Mouse (Mus musculus): ENCODE measurements around the gene Gm44502. TPM values are rescaled to one million over a fixed set of nuclear protein-coding genes. Genes with fewer than 3 reads are reported as not detected.

Gene Gm44502
- polyA plus RNA-seq, 1 experiment, result 0.11 TPM

DNA sequence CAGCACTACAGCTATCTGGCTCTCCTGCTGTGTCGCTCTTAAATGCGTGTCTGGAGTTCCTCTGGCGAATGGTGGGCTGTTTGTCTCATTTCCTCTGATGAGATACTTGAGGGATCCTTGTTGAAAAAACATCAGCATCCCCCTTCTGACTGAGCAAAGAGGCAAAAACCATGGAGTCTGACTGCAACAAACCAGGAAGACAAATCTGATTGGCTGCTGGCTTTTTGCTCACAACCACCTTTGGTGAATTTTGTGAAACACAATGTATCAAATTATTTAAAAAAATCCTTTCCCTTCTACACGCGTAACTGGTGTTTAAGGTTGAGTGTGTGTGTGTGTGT is 46.9 kb upstream of the Gm44502 start:
- peak overlapping the region; percentile 46 for H3K4me3 ChIP-seq
- peak overlapping the region; percentile 92 for H3K4me2 ChIP-seq (ENCODE audit: low read depth)
- no peaks in the 10 kb centered on the region for H3K27me3 ChIP-seq (ENCODE audit: control insufficient read depth, insufficient read depth, insufficient read length)
- H3ac ChIP-seq (ENCODE audit: control insufficient read depth, insufficient read length), result peak overlapping the region; percentile 11
- TF ChIP-seq MAX (IDR thresholded peaks at IDR 0.05; ENCODE audit: low read depth) (no peak), E2F4 (IDR thresholded peaks at IDR 0.05; ENCODE audit: insufficient read depth) (no peak), MYOD1 (IDR thresholded peaks at IDR 0.05; ENCODE audit: control insufficient read depth in 1 of 3, insufficient read length in 2 of 3, low read depth in 2 of 3) (no peak), POLR2AphosphoS2 (IDR thresholded peaks at IDR 0.05; ENCODE audit: insufficient read length, low read depth) (no peak), TCF3 (IDR thresholded peaks at IDR 0.05; ENCODE audit: insufficient read length, low read depth) (no peak), REST (IDR thresholded peaks at IDR 0.05; ENCODE audit: insufficient read depth, insufficient read length) (no peak), TCF12 (IDR thresholded peaks at IDR 0.05; ENCODE audit: insufficient read depth, poor library complexity, severe bottlenecking) (no peak), CEBPB (IDR thresholded peaks at IDR 0.05; ENCODE audit: insufficient read depth, poor library complexity, severe bottlenecking) (no peak), USF1 (IDR thresholded peaks at IDR 0.05; ENCODE audit: low read depth) (no peak), MYOG (IDR thresholded peaks at IDR 0.05; ENCODE audit: control insufficient read depth in 1 of 3, insufficient read depth in 1 of 3, insufficient read length in 2 of 3, low read depth in 2 of 3) (no peak), SRF (IDR thresholded peaks at IDR 0.05; ENCODE audit: control insufficient read depth, insufficient read length, low read depth) (no peak), POLR2A (IDR thresholded peaks at IDR 0.05; ENCODE audit: insufficient read length, low read depth) (no peak)
- H3K79me2 ChIP-seq (ENCODE audit: control insufficient read depth, insufficient read depth), result no peaks in the 10 kb centered on the region
- H3K36me3 ChIP-seq (ENCODE audit: control insufficient read depth, insufficient read depth), result no peaks in the 10 kb centered on the region

DNA sequence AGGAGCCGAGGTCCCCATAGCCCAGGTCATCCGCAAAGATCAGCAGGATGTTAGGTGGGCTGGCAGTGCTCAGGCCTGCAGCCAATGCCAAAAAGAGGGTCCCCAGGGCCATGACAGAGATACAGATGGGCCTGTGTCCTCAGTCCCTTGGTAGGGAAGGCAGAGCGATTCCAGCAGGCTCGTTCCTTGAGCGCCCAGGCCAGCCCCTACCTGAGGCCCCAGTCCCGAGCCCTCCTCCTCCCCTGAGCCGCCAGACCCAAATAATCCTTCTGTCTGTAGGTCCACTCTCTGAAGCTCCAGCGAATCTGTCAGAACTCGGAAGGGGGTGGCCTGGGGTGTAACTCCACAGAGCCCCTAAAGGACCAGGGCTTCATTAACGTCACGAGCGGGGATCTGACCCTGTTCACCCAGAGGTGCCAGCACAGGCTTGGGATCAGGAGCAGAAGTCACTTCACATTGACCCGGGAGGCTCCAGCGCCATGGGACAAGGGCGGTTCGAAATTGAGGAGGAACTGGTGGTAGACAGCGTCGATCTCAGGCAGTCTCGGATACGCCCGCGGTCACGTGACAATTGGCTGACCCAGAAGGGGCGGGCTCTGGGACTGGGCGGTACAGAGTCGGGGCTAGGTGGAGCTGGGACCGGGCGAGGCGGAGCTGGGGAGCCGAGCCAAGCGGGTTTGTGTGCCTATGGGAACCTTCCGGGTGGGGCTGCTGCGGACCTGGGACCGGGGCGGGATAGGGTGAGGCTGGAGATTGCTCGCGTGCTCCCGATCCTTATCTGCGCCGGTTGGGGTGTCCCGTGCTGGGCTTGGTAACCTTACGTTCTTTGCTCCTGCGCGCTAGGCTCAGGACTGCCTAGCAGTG is 46.3 kb upstream of the Gm44502 start:
- TF ChIP-seq TCF3 (IDR thresholded peaks at IDR 0.05; ENCODE audit: insufficient read length, low read depth), result no peak
- TF ChIP-seq POLR2AphosphoS2 (IDR thresholded peaks at IDR 0.05; ENCODE audit: insufficient read length, low read depth), result peak; percentile 92
- TF ChIP-seq USF1 (IDR thresholded peaks at IDR 0.05; ENCODE audit: low read depth), result peak; percentile 96
- no peak for TF ChIP-seq TCF12 (IDR thresholded peaks at IDR 0.05; ENCODE audit: insufficient read depth, poor library complexity, severe bottlenecking)
- TF ChIP-seq SRF (IDR thresholded peaks at IDR 0.05; ENCODE audit: control insufficient read depth, insufficient read length, low read depth), result no peak
- TF ChIP-seq POLR2A (IDR thresholded peaks at IDR 0.05; ENCODE audit: insufficient read length, low read depth), result peak; percentile 96
- Histone ChIP-seq H3K27me3 (ENCODE audit: control insufficient read depth, insufficient read depth, insufficient read length) (no peaks in the 10 kb centered on the region), H3K36me3 (ENCODE audit: control insufficient read depth, insufficient read depth) (no peaks in the 10 kb centered on the region), H3K4me2 (ENCODE audit: low read depth) (peak overlapping the region; percentile 92), H3K79me2 (ENCODE audit: control insufficient read depth, insufficient read depth) (no peaks in the 10 kb centered on the region), H3K4me3 (peak overlapping the region; percentile 46), H3ac (ENCODE audit: control insufficient read depth, insufficient read length) (peak overlapping the region; percentile 11)

DNA sequence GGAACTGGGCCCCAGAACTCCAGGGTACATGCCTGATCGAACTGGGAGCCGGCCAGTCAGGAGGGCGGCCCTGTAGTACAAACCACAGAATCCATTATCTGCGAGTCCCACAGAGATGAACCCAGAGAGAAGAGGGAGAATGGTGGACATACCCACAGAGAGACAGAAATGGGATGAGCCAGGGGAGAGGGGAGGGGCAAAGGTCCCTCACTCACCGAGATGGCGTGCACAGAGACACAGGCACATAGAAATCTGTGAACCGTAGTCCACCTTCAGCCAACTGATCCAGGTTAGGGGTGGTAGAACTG is 45.8 kb upstream of the Gm44502 start:
- no peaks in the 10 kb centered on the region for H3K36me3 ChIP-seq (ENCODE audit: control insufficient read depth, insufficient read depth)
- H3K79me2 ChIP-seq (ENCODE audit: control insufficient read depth, insufficient read depth), result no peaks in the 10 kb centered on the region
- H3K4me2 ChIP-seq (ENCODE audit: low read depth), result peak overlapping the region; percentile 92
- H3ac ChIP-seq (ENCODE audit: control insufficient read depth, insufficient read length), result no peak overlapping the region
- TF ChIP-seq CEBPB (IDR thresholded peaks at IDR 0.05; ENCODE audit: insufficient read depth, poor library complexity, severe bottlenecking), result no peak
- TF ChIP-seq TCF12 (IDR thresholded peaks at IDR 0.05; ENCODE audit: insufficient read depth, poor library complexity, severe bottlenecking), result no peak
- no peak for TF ChIP-seq MAX (IDR thresholded peaks at IDR 0.05; ENCODE audit: low read depth)
- no peak for TF ChIP-seq MYOG (IDR thresholded peaks at IDR 0.05; ENCODE audit: control insufficient read depth in 1 of 3, insufficient read depth in 1 of 3, insufficient read length in 2 of 3, low read depth in 2 of 3)
- no peak for TF ChIP-seq USF1 (IDR thresholded peaks at IDR 0.05; ENCODE audit: low read depth)
- TF ChIP-seq E2F4 (IDR thresholded peaks at IDR 0.05; ENCODE audit: insufficient read depth), result no peak
- no peak for TF ChIP-seq POLR2A (IDR thresholded peaks at IDR 0.05; ENCODE audit: insufficient read length, low read depth)
- TF ChIP-seq TCF3 (IDR thresholded peaks at IDR 0.05; ENCODE audit: insufficient read length, low read depth), result no peak
- no peak for TF ChIP-seq POLR2AphosphoS2 (IDR thresholded peaks at IDR 0.05; ENCODE audit: insufficient read length, low read depth)
- TF ChIP-seq REST (IDR thresholded peaks at IDR 0.05; ENCODE audit: insufficient read depth, insufficient read length), result no peak
- H3K4me3 ChIP-seq, result peak overlapping the region; percentile 46
- no peaks in the 10 kb centered on the region for H3K27me3 ChIP-seq (ENCODE audit: control insufficient read depth, insufficient read depth, insufficient read length)

DNA sequence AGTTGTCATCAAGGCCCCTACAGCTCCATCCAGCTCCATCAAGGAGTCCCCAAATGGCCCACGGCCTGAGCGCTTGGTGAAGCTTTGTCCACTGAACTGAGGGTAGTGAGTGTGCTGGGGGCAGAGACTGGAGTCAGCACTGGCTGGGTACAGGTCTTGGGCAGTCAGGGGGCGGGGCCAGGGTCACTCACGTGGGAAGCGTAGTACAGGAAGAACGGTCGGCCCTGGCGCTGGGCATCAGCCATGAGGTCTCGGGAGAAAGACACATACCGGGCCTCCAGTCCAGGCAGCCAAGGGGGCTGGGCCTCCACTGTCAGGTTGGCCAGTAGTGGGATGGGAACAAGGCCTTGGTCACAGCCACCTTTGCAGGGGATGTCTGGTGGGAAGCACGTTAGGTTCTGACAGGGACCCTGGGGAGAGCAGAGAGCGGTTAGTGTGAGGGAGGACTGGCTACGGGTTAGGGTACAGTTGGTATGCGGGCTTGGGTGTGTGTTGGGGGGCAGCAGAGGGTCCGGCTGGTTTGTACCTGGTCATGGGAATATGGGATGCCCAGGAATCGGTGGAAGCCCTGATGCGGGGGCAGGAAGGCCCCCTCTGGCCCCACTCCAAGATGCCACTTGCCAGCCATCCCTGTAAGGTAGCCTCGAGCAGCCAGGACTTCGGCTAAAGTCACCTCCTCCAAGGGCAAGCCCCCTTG is 45.2 kb upstream of the Gm44502 start:
- H3ac ChIP-seq (ENCODE audit: control insufficient read depth, insufficient read length), result no peak overlapping the region
- no peaks in the 10 kb centered on the region for H3K27me3 ChIP-seq (ENCODE audit: control insufficient read depth, insufficient read depth, insufficient read length)
- H3K36me3 ChIP-seq (ENCODE audit: control insufficient read depth, insufficient read depth), result no peaks in the 10 kb centered on the region
- peak overlapping the region; percentile 92 for H3K4me2 ChIP-seq (ENCODE audit: low read depth)
- H3K79me2 ChIP-seq (ENCODE audit: control insufficient read depth, insufficient read depth), result no peaks in the 10 kb centered on the region
- peak overlapping the region; percentile 46 for H3K4me3 ChIP-seq
- no peak for TF ChIP-seq MAX (IDR thresholded peaks at IDR 0.05; ENCODE audit: low read depth)
- TF ChIP-seq TCF3 (IDR thresholded peaks at IDR 0.05; ENCODE audit: insufficient read length, low read depth), result no peak

DNA sequence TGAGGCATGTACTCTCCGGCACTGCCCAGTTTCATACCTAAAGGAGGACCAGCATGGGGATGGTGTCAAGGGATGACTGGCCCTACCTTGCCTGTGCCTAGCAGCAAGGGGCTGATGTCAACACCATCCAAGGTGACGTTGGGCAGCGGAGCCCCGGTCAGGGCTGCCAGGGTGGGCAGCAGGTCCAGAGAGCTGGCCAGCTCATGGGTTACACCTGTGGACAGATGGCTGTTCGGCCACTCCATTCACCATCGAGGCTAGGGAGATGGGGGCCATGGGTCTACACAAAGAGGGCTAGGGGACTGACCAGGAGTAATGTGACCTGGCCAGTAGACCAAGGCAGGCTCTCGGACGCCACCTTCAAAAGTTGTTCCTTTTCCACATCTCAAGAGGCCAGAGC is 44.4 kb upstream of the Gm44502 start:
- no peak overlapping the region for H3K4me2 ChIP-seq (ENCODE audit: low read depth)
- H3K27me3 ChIP-seq (ENCODE audit: control insufficient read depth, insufficient read depth, insufficient read length), result no peaks in the 10 kb centered on the region
- H3K36me3 ChIP-seq (ENCODE audit: control insufficient read depth, insufficient read depth), result no peaks in the 10 kb centered on the region
- no peak overlapping the region for H3ac ChIP-seq (ENCODE audit: control insufficient read depth, insufficient read length)
- H3K4me3 ChIP-seq, result no peak overlapping the region
- no peaks in the 10 kb centered on the region for H3K79me2 ChIP-seq (ENCODE audit: control insufficient read depth, insufficient read depth)
- TF ChIP-seq TCF3 (IDR thresholded peaks at IDR 0.05; ENCODE audit: insufficient read length, low read depth) (no peak), TCF12 (IDR thresholded peaks at IDR 0.05; ENCODE audit: insufficient read depth, poor library complexity, severe bottlenecking) (no peak), MYOG (IDR thresholded peaks at IDR 0.05; ENCODE audit: control insufficient read depth in 1 of 3, insufficient read depth in 1 of 3, insufficient read length in 2 of 3, low read depth in 2 of 3) (no peak), REST (IDR thresholded peaks at IDR 0.05; ENCODE audit: insufficient read depth, insufficient read length) (no peak), SRF (IDR thresholded peaks at IDR 0.05; ENCODE audit: control insufficient read depth, insufficient read length, low read depth) (no peak), MYOD1 (IDR thresholded peaks at IDR 0.05; ENCODE audit: control insufficient read depth in 1 of 3, insufficient read length in 2 of 3, low read depth in 2 of 3) (no peak), POLR2A (IDR thresholded peaks at IDR 0.05; ENCODE audit: insufficient read length, low read depth) (no peak), POLR2AphosphoS2 (IDR thresholded peaks at IDR 0.05; ENCODE audit: insufficient read length, low read depth) (no peak), USF1 (IDR thresholded peaks at IDR 0.05; ENCODE audit: low read depth) (no peak), E2F4 (IDR thresholded peaks at IDR 0.05; ENCODE audit: insufficient read depth) (no peak)
